Mouse (Mus musculus): ENCODE measurements around the gene Arhgef28.

GRCm38 (mm10) chr13:98107621-98108020 lies 98.6 kb downstream of the Arhgef28 start:
- TF ChIP-seq EP300 (IDR thresholded peaks at IDR 0.05; ENCODE audit: low read depth) = no peak
- TF ChIP-seq CTCF (IDR thresholded peaks at IDR 0.05; ENCODE audit: low read depth) = no peak

Measured in liver, embryonic 14.5 days (tissue).